Mouse (Mus musculus) monocyte, adult 5-6 weeks (primary cell): ENCODE data around the gene Cadm3. TPM values are rescaled to one million over a fixed set of nuclear protein-coding genes. Genes with fewer than 3 reads are reported as not detected.

Experiments
- ATAC-seq: fragments of 153-309, 156-312 bp; replicated peaks from 2 replicates; pipeline ENCODE4 v1.8.0; 2017; ENCODE audit warnings: mild to moderate bottlenecking; ENCODE audit not compliant: low TSS enrichment, insufficient number of reproducible peaks, severe bottlenecking, poor library complexity, low FRiP score
- total RNA-seq: library from RNA; stranded (forward); fragments of 200-1000, 200-491, 200-594 nt; gene quantifications from 3 replicates; pipeline ENCODE4 v1.2.3, GENCODE M21; 2017

Cadm3 gene
- total RNA-seq, 1 experiment from 2014 or later = 6.9 TPM

DNA sequence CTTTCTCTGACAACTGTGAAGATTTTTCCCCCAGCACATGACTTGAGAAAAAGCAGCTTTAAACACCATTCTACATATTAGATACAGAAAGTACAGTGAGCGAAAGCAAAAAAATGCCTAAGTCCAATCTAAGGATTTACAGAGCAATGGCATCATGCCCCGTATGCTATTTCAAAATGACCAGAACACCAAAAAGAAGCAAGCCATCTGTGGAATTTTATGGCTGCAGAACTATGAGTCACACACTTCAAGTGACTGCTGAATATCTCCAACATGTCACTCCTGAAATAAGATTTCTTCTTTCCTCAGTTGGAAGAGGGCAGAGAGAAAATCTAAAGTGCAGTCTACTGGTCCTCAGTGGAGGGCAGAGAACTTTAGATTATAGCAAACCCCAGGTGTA is 4.1 kb downstream of the Cadm3 start:
- no peak for ATAC-seq

DNA sequence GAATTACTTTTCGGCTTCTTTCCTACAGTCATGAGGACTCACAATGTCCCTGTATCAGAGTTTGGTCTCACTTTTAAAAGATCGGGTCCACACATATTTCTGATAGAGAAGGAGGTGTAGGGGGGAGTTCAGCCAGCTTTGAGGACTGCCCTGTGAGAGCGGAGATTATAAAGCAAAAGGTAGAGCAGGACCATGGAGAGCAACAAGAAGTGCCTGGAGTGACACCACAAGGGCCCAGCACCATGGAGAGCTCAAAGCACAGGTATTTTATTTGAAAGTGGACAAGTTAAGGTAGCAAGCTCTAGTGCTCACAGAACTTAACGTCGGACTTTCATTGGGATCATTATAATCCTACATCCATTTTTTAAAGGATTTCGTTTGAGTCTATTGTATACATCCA is 5.8 kb downstream of the Cadm3 start:
- no peak for ATAC-seq

DNA sequence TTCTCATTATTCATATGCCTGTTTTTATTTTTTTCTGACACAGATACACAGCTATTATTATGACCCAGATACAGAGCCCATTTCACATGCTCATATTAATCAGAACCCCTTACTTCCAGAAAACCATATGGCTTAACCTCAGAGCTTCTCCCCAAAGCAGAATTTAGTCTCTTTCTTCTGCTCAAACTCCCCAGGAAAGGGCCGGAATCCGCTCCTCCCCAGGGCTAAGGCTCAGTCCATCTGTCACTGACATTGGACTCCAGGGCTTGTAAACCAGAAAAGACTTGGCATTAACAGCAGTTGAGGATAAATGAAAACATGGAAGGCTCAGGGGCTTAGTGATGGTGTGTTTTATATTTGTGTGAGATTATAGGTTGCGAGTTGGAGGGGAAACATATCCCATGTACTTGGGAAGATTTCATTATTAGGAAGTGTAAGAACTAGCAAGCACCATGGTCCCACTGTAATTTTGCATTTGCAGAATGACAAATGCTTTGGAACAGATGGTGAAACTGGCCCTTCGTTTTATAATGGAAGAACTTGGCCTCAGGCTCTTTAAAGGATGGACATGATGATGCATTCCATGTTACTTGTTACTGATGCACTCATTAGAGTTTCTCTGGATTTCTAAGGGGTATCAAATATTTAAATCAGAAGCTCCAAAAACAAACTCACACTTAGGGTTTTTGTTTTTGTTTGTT is 7.8 kb downstream of the Cadm3 start:
- ATAC-seq = no peak

DNA sequence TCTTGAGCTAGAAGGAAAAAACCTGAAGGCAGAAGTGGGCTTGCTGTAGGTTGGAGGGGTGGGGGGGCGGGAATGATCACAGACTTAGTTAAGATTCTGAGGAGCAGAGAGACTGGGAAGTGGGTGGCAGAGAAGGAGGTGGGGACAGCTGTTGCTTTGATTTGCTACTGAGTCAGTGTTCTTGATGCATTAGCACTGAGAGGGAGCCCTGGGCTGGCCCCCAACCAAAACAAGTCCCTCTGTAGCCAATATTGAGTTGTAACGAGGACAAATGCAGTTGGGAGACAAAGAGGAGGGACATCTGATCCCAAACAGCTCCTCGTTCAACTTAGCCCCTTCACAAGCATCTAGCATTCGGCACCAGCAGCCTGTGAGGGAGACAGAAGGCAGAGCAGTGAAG is 9.7 kb downstream of the Cadm3 start:
- no peak for ATAC-seq

GRCm38 (mm10) chr1:173356699-173357098 is 10.8 kb downstream of the Cadm3 start:
- ATAC-seq = no peak

DNA sequence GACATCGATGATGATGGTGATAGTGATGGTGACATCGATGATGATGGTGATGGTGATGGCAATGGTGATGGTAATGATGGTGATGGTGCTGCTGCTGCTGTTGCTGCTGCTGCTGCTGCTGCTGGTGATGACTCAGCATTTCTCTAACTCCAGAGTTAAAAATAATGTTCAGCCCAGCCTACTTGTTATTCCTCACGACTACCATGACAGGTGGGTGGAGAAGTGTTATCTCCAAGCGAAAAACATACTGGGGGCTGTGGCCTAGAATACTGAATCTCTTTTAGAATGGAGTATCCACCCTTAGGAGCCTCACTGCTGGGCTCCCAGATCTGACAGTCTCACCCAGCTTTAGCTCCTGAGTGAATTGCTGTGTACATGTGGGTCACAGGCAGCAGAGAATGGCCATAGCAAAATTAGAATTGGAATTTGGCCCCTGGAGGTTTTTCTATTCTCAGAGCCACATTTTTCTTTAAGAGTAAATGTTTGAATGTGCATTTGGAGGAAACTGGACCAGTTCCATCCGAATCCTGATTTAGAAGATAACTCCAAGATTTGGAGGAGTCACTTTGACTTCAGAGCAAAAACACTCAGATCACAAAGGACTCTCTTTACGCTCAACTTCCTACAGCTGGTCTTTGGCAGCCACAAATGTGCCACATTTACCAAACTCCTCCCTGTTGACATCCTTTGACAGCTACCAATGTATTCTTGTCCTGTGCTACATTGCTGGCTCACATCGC is 12.2 kb downstream of the Cadm3 start:
- ATAC-seq = no peak

- no peak for ATAC-seq
Measured at GRCm38 (mm10) chr1:173350372-173350957, 17.0 kb downstream of the Cadm3 start, which contains the start of gene Aim2. Gene Aim2 (plus strand): TSS chr1:173350879.

GRCm38 (mm10) chr1:173349946-173350345 is 17.5 kb downstream of the Cadm3 start:
- ATAC-seq = no peak

GRCm38 (mm10) chr1:173349192-173349591 is 18.3 kb downstream of the Cadm3 start:
- ATAC-seq = no peak

DNA sequence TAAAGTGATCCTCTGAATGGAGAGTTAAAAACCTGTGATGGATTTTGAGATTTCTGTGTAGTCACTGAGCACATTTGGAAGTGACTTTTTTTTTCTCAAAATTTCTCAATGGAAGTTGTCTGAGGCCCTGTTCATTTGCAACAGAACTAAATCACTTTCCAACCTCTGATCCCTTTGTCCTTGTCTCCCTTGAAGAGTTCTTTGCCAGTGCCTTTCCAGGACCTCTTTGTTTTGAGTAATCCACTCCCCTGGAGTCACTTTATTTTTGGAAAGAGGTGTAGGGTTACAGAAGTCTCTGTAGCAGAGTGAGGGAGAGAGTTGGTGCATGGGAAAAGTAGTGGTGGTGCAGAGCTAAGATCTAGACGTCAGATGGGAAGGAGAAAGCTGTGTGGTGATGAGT is 19.0 kb downstream of the Cadm3 start:
- ATAC-seq = no peak

GRCm38 (mm10) chr1:173345112-173345511 is 22.4 kb downstream of the Cadm3 start:
- ATAC-seq = no peak

- ATAC-seq = no peak
Measured at GRCm38 (mm10) chr1:173343934-173344333, 23.6 kb downstream of the Cadm3 start.

DNA sequence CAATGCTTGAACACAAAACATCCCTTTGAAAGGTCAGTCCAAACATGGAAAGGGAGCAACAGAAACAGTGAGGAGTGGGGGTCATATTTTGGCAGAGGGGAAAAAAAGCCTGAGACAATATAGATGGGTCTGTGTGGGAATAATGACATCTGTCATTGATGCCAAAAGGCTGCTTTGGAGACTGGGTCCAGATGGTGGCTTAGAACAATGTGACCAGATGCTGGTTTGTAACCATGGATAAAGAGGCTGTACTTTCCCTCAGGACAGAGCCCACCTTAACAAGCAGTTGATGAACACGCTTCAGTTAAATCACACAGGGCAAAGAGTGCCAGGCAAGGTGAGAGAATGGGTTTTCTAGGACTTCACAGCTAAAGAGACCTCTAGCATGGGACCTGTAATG is 25.1 kb downstream of the Cadm3 start:
- no peak for ATAC-seq

GRCm38 (mm10) chr1:173339543-173339942 is 28.0 kb downstream of the Cadm3 start:
- peak; percentile 69 for ATAC-seq

GRCm38 (mm10) chr1:173337008-173337407 is 30.5 kb downstream of the Cadm3 start:
- no peak for ATAC-seq

DNA sequence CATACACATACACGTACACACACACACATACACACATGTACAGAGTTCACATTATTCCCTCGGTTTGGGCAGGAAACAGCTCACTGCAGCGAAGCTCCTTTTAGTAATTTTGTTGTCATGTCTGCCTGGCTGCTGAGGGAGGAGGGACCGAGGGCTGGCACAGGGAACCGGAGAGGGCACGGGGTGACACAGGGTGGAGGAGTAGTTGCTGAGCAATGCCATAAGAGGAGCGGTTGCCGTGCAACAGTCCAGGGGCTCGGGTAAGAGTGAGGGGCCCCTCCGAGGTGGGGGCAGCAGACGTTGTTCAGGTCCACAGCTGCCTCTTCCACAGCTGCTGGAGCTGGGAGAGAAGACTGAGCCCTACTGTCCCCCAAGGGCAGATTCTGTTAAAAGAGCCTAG is 31.6 kb downstream of the Cadm3 start:
- no peak for ATAC-seq

- no peak for ATAC-seq
Measured at GRCm38 (mm10) chr1:173333312-173334253, 33.9 kb downstream of the Cadm3 start, which contains the start of gene Ackr1. Gene Ackr1 (minus strand): TSS chr1:173333750.

DNA sequence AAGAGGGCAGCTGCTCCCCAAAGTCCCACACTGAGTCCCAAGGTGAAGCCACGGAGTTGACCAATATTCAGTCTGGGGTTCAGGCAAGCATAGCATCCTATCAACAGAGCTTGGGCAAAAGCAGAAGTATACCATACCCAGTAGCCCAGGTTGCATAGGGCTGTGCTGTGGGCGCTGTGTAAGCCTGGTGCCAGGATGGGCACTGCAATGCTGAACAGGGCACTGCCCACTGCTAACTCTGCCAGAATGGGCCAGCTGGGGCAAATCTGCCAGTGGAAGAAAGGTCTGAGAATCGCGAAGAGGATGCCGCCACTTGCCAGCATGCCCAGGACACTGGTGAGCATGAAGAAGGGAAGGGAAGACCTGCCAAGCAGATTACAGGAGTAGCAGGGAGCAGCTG is 35.1 kb downstream of the Cadm3 start:
- ATAC-seq = 0 out of 2 replicates have a peak, but pooled peaks have one; percentile 16

DNA sequence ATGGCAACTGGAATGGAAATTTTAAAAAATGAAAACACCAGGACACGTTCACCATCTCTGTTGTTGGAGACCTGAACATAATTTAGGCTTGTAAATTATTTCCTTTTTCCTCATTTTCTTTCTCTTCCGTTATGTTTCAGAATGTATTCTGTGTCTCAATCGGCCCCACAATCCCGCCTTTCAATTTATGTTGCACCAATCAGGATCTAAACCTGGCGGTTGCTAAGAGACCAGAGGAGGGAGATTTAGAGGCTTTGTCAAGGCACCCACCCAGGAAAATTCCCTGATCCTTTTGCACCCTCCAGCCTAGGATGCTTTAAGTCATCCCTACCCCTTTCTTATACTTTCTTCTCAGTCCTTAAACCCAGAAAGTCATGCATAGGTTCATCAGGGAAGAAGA is 37.8 kb downstream of the Cadm3 start:
- no peak for ATAC-seq
